Mouse (Mus musculus) lung, postnatal 0 days (tissue): ENCODE results near the gene Stk32b. TPM values are rescaled to one million over a fixed set of nuclear protein-coding genes. Genes with fewer than 3 reads are reported as not detected.

Experiments used
- ATAC-seq: fragments of 200-750 bp; cut with Nextera tagmentation; 2 replicates; pipeline ENCODE4 v1.8.0; 2017; ENCODE audit warnings: moderate library complexity
- DNase-seq: peaks from one replicate; pipeline ENCODE4 v3.0.0-alpha.2; 2016; ENCODE audit warnings: low spot score
- H3K27ac ChIP-seq: fragments of 300-500 bp; sonication (generic); 2 replicates; pipeline ENCODE4 v1.5.1; 2014; ENCODE audit warnings: antibody characterized with exemption, mild to moderate bottlenecking, low read length, mixed read lengths
- H3K27me3 ChIP-seq: fragments of 300-500 bp; sonication (generic); replicated peaks from 2 replicates; pipeline ENCODE4 v1.6.1; 2014; ENCODE audit warnings: low read length, mixed read lengths; ENCODE audit not compliant: insufficient read depth
- H3K36me3 ChIP-seq: fragments of 300-500 bp; sonication (generic); 2 replicates; pipeline ENCODE4 v1.6.1; 2014; ENCODE audit warnings: low read length, mixed read lengths; ENCODE audit not compliant: insufficient read depth
- H3K4me1 ChIP-seq: fragments of 300-500 bp; sonication (generic); 2 replicates; pipeline ENCODE4 v1.6.1; 2014; ENCODE audit warnings: antibody characterized with exemption, low read depth, low read length, mixed read lengths; ENCODE audit not compliant: insufficient read depth
- H3K4me2 ChIP-seq: fragments of 300-500 bp; sonication (generic); replicated peaks from 2 replicates; pipeline ENCODE4 v1.6.1; 2014; ENCODE audit warnings: low read depth, mild to moderate bottlenecking, low read length, moderate library complexity, mixed read lengths
- H3K4me3 ChIP-seq: fragments of 300-500 bp; sonication (generic); 2 replicates; pipeline ENCODE4 v1.5.1; 2014; ENCODE audit warnings: low read depth, low read length
- H3K9ac ChIP-seq: fragments of 300-500 bp; sonication (generic); replicated peaks from 2 replicates; pipeline ENCODE4 v1.6.1; 2014; ENCODE audit warnings: low read depth, mild to moderate bottlenecking
- H3K9me3 ChIP-seq: fragments of 300-500 bp; sonication (generic); 2 replicates; pipeline ENCODE4 v1.6.1; 2016; ENCODE audit warnings: low read length, mixed read lengths
- CTCF ChIP-seq: IDR thresholded peaks from 2 replicates; pipeline ENCODE4 v1.5.1; 2016; ENCODE audit warnings: antibody characterized with exemption, mild to moderate bottlenecking
- EP300 ChIP-seq: IDR thresholded peaks from 2 replicates; pipeline ENCODE4 v1.6.1; 2016; ENCODE audit warnings: antibody characterized with exemption, mild to moderate bottlenecking, control low read depth
- WGBS: fragments of 180-500 bp; shearing (Covaris S2); extraction: QIAGEN DNeasy Blood & Tissue Kit; methylation state at CpG from one replicate; pipeline ENCODE4 v1.1.7; 2014; 5-methylcytosine and 5-hydroxymethylcytosine counted together
- polyA plus RNA-seq: library from polyadenylated mRNA; unstranded; fragments of >200 nt; fragmentation: Nextera tagmentation; extraction: Ambion mirVana; gene quantifications from 2 replicates; pipeline ENCODE4 v1.2.1, GENCODE M21; 2015

The Stk32b gene
- polyA plus RNA-seq, 1 experiment from 2014 or later, result 0.05 TPM

- WGBS, result 48% methylated on average over 4 of the region's 4 CpGs
- Histone ChIP-seq H3K4me1 (no peaks in the 10 kb centered on the region), H3K9me3 (no peaks in the 10 kb centered on the region), H3K9ac (no peak overlapping the region), H3K27ac (no peak overlapping the region), H3K4me2 (no peak overlapping the region), H3K4me3 (no peak overlapping the region), H3K27me3 (no peaks in the 10 kb centered on the region), H3K36me3 (no peaks in the 10 kb centered on the region)
- ATAC-seq (no peak), DNase-seq (no peak)
- TF ChIP-seq CTCF (no peak), EP300 (no peak)
Measured at GRCm38 (mm10) chr5:37695773-37696172, 21.2 kb downstream of the Stk32b start.

- Histone ChIP-seq H3K27me3 (no peaks in the 10 kb centered on the region), H3K27ac (no peak overlapping the region), H3K4me1 (no peaks in the 10 kb centered on the region), H3K4me3 (no peak overlapping the region), H3K9me3 (no peaks in the 10 kb centered on the region), H3K36me3 (no peaks in the 10 kb centered on the region), H3K9ac (no peak overlapping the region), H3K4me2 (no peak overlapping the region)
- 55% methylated on average over 3 of the region's 3 CpGs for WGBS
- no peak for ATAC-seq
- TF ChIP-seq EP300 (no peak), CTCF (no peak)
- DNase-seq, result no peak
Measured at GRCm38 (mm10) chr5:37692759-37693158, 24.2 kb downstream of the Stk32b start.

GRCm38 (mm10) chr5:37670781-37671180, 46.2 kb downstream of the Stk32b start:
- Histone ChIP-seq H3K27ac (no peak overlapping the region), H3K9ac (no peak overlapping the region), H3K4me1 (no peaks in the 10 kb centered on the region), H3K27me3 (no peaks in the 10 kb centered on the region), H3K4me3 (no peak overlapping the region), H3K9me3 (no peaks in the 10 kb centered on the region), H3K4me2 (no peak overlapping the region), H3K36me3 (no peaks in the 10 kb centered on the region)
- no peak for ATAC-seq
- DNase-seq, result no peak
- 82% methylated on average over 7 of the region's 7 CpGs for WGBS
- TF ChIP-seq EP300 (no peak), CTCF (no peak)

GRCm38 (mm10) chr5:37664962-37665361, 52.0 kb downstream of the Stk32b start:
- WGBS, result 69% methylated on average over 3 of the region's 3 CpGs
- Histone ChIP-seq H3K9ac (no peak overlapping the region), H3K27me3 (no peaks in the 10 kb centered on the region), H3K4me1 (no peaks in the 10 kb centered on the region), H3K36me3 (no peaks in the 10 kb centered on the region), H3K27ac (no peak overlapping the region), H3K9me3 (no peaks in the 10 kb centered on the region), H3K4me2 (no peak overlapping the region), H3K4me3 (no peak overlapping the region)
- ATAC-seq, result no peak
- DNase-seq, result no peak
- TF ChIP-seq EP300 (no peak), CTCF (no peak)

- DNase-seq (no peak), ATAC-seq (no peak)
- WGBS, result 84% methylated on average over 4 of the region's 4 CpGs
- Histone ChIP-seq H3K9me3 (no peaks in the 10 kb centered on the region), H3K4me3 (no peak overlapping the region), H3K4me1 (no peaks in the 10 kb centered on the region), H3K4me2 (no peak overlapping the region), H3K27ac (no peak overlapping the region), H3K9ac (no peak overlapping the region), H3K36me3 (no peaks in the 10 kb centered on the region), H3K27me3 (no peaks in the 10 kb centered on the region)
- TF ChIP-seq CTCF, result no peak
- TF ChIP-seq EP300, result no peak
Measured at GRCm38 (mm10) chr5:37659177-37659576, 57.8 kb downstream of the Stk32b start.

- TF ChIP-seq EP300, result no peak
- no peak for TF ChIP-seq CTCF
- ATAC-seq (no peak), DNase-seq (no peak)
- H3K4me1 ChIP-seq, result no peaks in the 10 kb centered on the region
- H3K9me3 ChIP-seq, result no peaks in the 10 kb centered on the region
- H3K27ac ChIP-seq, result no peak overlapping the region
- 84% methylated on average over 6 of the region's 6 CpGs for WGBS
- no peak overlapping the region for H3K4me2 ChIP-seq
- no peak overlapping the region for H3K4me3 ChIP-seq
- H3K9ac ChIP-seq, result no peak overlapping the region
- H3K27me3 ChIP-seq, result no peaks in the 10 kb centered on the region
- H3K36me3 ChIP-seq, result no peaks in the 10 kb centered on the region
Measured at GRCm38 (mm10) chr5:37657741-37658140, 59.2 kb downstream of the Stk32b start.

- TF ChIP-seq EP300 (no peak), CTCF (no peak)
- no peak overlapping the region for H3K4me3 ChIP-seq
- H3K36me3 ChIP-seq, result no peaks in the 10 kb centered on the region
- 66% methylated on average over 5 of the region's 5 CpGs for WGBS
- no peaks in the 10 kb centered on the region for H3K27me3 ChIP-seq
- no peaks in the 10 kb centered on the region for H3K4me1 ChIP-seq
- H3K9me3 ChIP-seq, result no peaks in the 10 kb centered on the region
- H3K4me2 ChIP-seq, result no peak overlapping the region
- ATAC-seq, result no peak
- H3K9ac ChIP-seq, result no peak overlapping the region
- DNase-seq, result no peak
- no peak overlapping the region for H3K27ac ChIP-seq
Measured at GRCm38 (mm10) chr5:37655208-37655607, 61.8 kb downstream of the Stk32b start.
